Mouse (Mus musculus) MEL (cell line): Measurements from ENCODE around the gene Med19. TPM values are rescaled to one million over a fixed set of nuclear protein-coding genes. Genes with fewer than 3 reads are reported as not detected.
"Not testable (repeated sequence)": the region's sequence is repeated elsewhere in the genome, so short reads cannot be mapped to it uniquely, and the experiment has no call there.

Experiments
- DNase-seq: peaks from one replicate; pipeline ENCODE4 v3.0.0; 2011; ENCODE audit warnings: low read depth, low spot score
- H3K27ac ChIP-seq: 2 replicates; pipeline ENCODE4 v1.5.1; 2012; ENCODE audit warnings: low read depth, mild to moderate bottlenecking, control low read depth, low read length, moderate library complexity; ENCODE audit not compliant: control insufficient read depth
- H3K27me3 ChIP-seq, 2 experiments: fragments of 150-350 bp in 1 of 2; sonication (generic) in 1 of 2; 2 replicates each; pipeline ENCODE4 v1.6.1; 2012; ENCODE audit warnings: low read length in 2 of 2, mild to moderate bottlenecking in 2 of 2, improper control_type of control experiment in 1 of 2, moderate library complexity in 1 of 2; ENCODE audit not compliant: insufficient read depth in 2 of 2, control insufficient read depth in 1 of 2
- H3K36me3 ChIP-seq, 2 experiments: 2 replicates each; pipeline ENCODE4 v1.6.1; 2012 to 2014; ENCODE audit warnings: low read length in 2 of 2, improper control_type of control experiment in 1 of 2, inconsistent platforms in 1 of 2, mild to moderate bottlenecking in 1 of 2; ENCODE audit not compliant: insufficient read depth in 2 of 2, control insufficient read depth in 1 of 2
- H3K4me1 ChIP-seq, 2 experiments: fragments of 150-350 bp in 1 of 2; sonication (generic) in 1 of 2; 2 replicates each; pipeline ENCODE4 v1.6.1; 2012; ENCODE audit warnings: low read length in 2 of 2, improper control_type of control experiment in 1 of 2, mild to moderate bottlenecking in 1 of 2; ENCODE audit not compliant: insufficient read depth in 2 of 2, control insufficient read depth in 1 of 2
- H3K4me3 ChIP-seq, 2 experiments: fragments of 150-350 bp in 1 of 2; sonication (generic) in 1 of 2; 2 replicates each; pipeline ENCODE4 v1.5.1; 2012; ENCODE audit warnings: low read depth in 2 of 2, low read length in 2 of 2, mild to moderate bottlenecking in 2 of 2, moderate library complexity in 2 of 2, control low read depth in 1 of 2, improper control_type of control experiment in 1 of 2; ENCODE audit not compliant: control insufficient read depth in 1 of 2, insufficient read depth in 1 of 2
- H3K79me2 ChIP-seq: 2 replicates; pipeline ENCODE4 v1.6.1; 2012; ENCODE audit warnings: mild to moderate bottlenecking, low read length, moderate library complexity; ENCODE audit not compliant: control insufficient read depth, poor library complexity, insufficient read depth
- H3K9ac ChIP-seq: 2 replicates; pipeline ENCODE4 v1.6.1; 2012; ENCODE audit warnings: low read depth, mild to moderate bottlenecking, control low read depth, low read length, moderate library complexity; ENCODE audit not compliant: control insufficient read depth, poor library complexity, severe bottlenecking
- H3K9me3 ChIP-seq: fragments of 150-350 bp; sonication (generic); replicated peaks from 2 replicates; pipeline ENCODE4 v1.6.1; 2012; ENCODE audit warnings: mild to moderate bottlenecking, low read length, improper control_type of control experiment, moderate library complexity; ENCODE audit not compliant: insufficient read depth
- BHLHE40 ChIP-seq: IDR thresholded peaks from 2 replicates; pipeline ENCODE4 v1.6.1; 2012; ENCODE audit warnings: low read depth, mild to moderate bottlenecking, inconsistent platforms, low read length, improper control_type of control experiment, borderline replicate concordance
- CHD1 ChIP-seq: IDR thresholded peaks from 2 replicates; pipeline ENCODE4 v1.6.1; 2012; ENCODE audit warnings: low read depth, mild to moderate bottlenecking, inconsistent platforms, low read length, improper control_type of control experiment
- CHD2 ChIP-seq: IDR thresholded peaks from 2 replicates; pipeline ENCODE4 v1.6.1; 2011; ENCODE audit warnings: low read length, improper control_type of control experiment
- E2F4 ChIP-seq: IDR thresholded peaks from 2 replicates; pipeline ENCODE4 v1.6.1; 2011; ENCODE audit warnings: low read depth, low read length, improper control_type of control experiment, borderline replicate concordance
- ELF1 ChIP-seq: IDR thresholded peaks from 2 replicates; pipeline ENCODE4 v1.6.1; 2014; ENCODE audit warnings: low read depth, mild to moderate bottlenecking, inconsistent platforms, low read length, improper control_type of control experiment, moderate library complexity
- EP300 ChIP-seq, 2 experiments: IDR thresholded peaks; 2 replicates each; pipeline ENCODE4 v1.6.1; 2011; ENCODE audit warnings: improper control_type of control experiment in 2 of 2, low read length in 2 of 2, low read depth in 1 of 2, mild to moderate bottlenecking in 1 of 2
- ETS1 ChIP-seq: IDR thresholded peaks from 2 replicates; pipeline ENCODE4 v1.6.1; 2012; ENCODE audit warnings: low read depth, mild to moderate bottlenecking, inconsistent platforms, low read length, improper control_type of control experiment, moderate library complexity
- GABPA ChIP-seq: IDR thresholded peaks from 2 replicates; pipeline ENCODE4 v1.6.1; 2012; ENCODE audit warnings: low read depth, mild to moderate bottlenecking, inconsistent platforms, low read length, improper control_type of control experiment, moderate library complexity
- GATA1 ChIP-seq: IDR thresholded peaks from 2 replicates; pipeline ENCODE4 v1.6.1; 2011; ENCODE audit warnings: low read depth, low read length, improper control_type of control experiment
- HCFC1 ChIP-seq: IDR thresholded peaks from 2 replicates; pipeline ENCODE4 v1.6.1; 2012; ENCODE audit warnings: low read depth, mild to moderate bottlenecking, inconsistent platforms, low read length, improper control_type of control experiment, moderate library complexity
- KAT2A ChIP-seq: conservative IDR thresholded peaks from 2 replicates; pipeline ENCODE4 v1.6.1; 2012; ENCODE audit warnings: low read depth, low read length, improper control_type of control experiment, inconsistent platforms
- MAFK ChIP-seq: IDR thresholded peaks from 2 replicates; pipeline ENCODE4 v1.6.1; 2011; ENCODE audit warnings: low read depth, mild to moderate bottlenecking, low read length, improper control_type of control experiment, borderline replicate concordance
- MAX ChIP-seq: IDR thresholded peaks from 2 replicates; pipeline ENCODE4 v1.6.1; 2011; ENCODE audit warnings: low read length, improper control_type of control experiment
- MAZ ChIP-seq: IDR thresholded peaks from 2 replicates; pipeline ENCODE4 v1.6.1; 2012; ENCODE audit warnings: low read depth, mild to moderate bottlenecking, inconsistent platforms, low read length, improper control_type of control experiment
- MXI1 ChIP-seq: IDR thresholded peaks from 2 replicates; pipeline ENCODE4 v1.6.1; 2011; ENCODE audit warnings: mild to moderate bottlenecking, low read depth, low read length, improper control_type of control experiment
- MYB ChIP-seq: IDR thresholded peaks from 2 replicates; pipeline ENCODE4 v1.6.1; 2011; ENCODE audit warnings: mild to moderate bottlenecking, low read depth, low read length, improper control_type of control experiment
- MYC ChIP-seq: IDR thresholded peaks from 2 replicates; pipeline ENCODE4 v1.6.1; 2011; ENCODE audit warnings: low read depth, mild to moderate bottlenecking, low read length, improper control_type of control experiment, moderate library complexity
- NELFE ChIP-seq: IDR thresholded peaks from 2 replicates; pipeline ENCODE4 v1.6.1; 2011; ENCODE audit warnings: low read depth, low read length, improper control_type of control experiment
- NRF1 ChIP-seq: IDR thresholded peaks from 2 replicates; pipeline ENCODE4 v1.6.1; 2014; ENCODE audit warnings: low read depth, mild to moderate bottlenecking, inconsistent platforms, low read length, improper control_type of control experiment, moderate library complexity; ENCODE audit not compliant: poor library complexity, insufficient read depth, severe bottlenecking
- POLR2A ChIP-seq, 2 experiments: IDR thresholded peaks; 2 replicates each; pipeline ENCODE4 v1.6.1; 2011 to 2012; ENCODE audit warnings: low read length in 2 of 2, mild to moderate bottlenecking in 2 of 2, control low read depth in 1 of 2, improper control_type of control experiment in 1 of 2, low read depth in 1 of 2, moderate library complexity in 1 of 2; ENCODE audit not compliant: control insufficient read depth in 1 of 2, insufficient read depth in 1 of 2, poor library complexity in 1 of 2
- POLR2AphosphoS2 ChIP-seq: IDR thresholded peaks from 2 replicates; pipeline ENCODE4 v1.6.1; 2011; ENCODE audit warnings: low read length, improper control_type of control experiment
- RAD21 ChIP-seq: IDR thresholded peaks from 2 replicates; pipeline ENCODE4 v1.6.1; 2011; ENCODE audit warnings: mild to moderate bottlenecking, low read depth, low read length, improper control_type of control experiment
- RCOR1 ChIP-seq: IDR thresholded peaks from 2 replicates; pipeline ENCODE4 v1.6.1; 2012; ENCODE audit warnings: low read depth, mild to moderate bottlenecking, inconsistent platforms, low read length, improper control_type of control experiment
- SIN3A ChIP-seq: IDR thresholded peaks from 2 replicates; pipeline ENCODE4 v1.6.1; 2012; ENCODE audit warnings: low read length, improper control_type of control experiment, inconsistent platforms
- SMC3 ChIP-seq: IDR thresholded peaks from 2 replicates; pipeline ENCODE4 v1.6.1; 2011; ENCODE audit warnings: low read depth, low read length, improper control_type of control experiment
- TAL1 ChIP-seq: IDR thresholded peaks from 2 replicates; pipeline ENCODE4 v1.6.1; 2012; ENCODE audit warnings: mild to moderate bottlenecking, inconsistent platforms, low read length, moderate library complexity, mixed read lengths
- TBP ChIP-seq: IDR thresholded peaks from 2 replicates; pipeline ENCODE4 v1.8.0; 2011; ENCODE audit warnings: low read depth, low read length, improper control_type of control experiment
- TCF12 ChIP-seq: IDR thresholded peaks from 2 replicates; pipeline ENCODE4 v1.6.1; 2014; ENCODE audit warnings: low read depth, mild to moderate bottlenecking, inconsistent platforms, low read length, improper control_type of control experiment, moderate library complexity
- UBTF ChIP-seq: IDR thresholded peaks from 2 replicates; pipeline ENCODE4 v1.6.1; 2012; ENCODE audit warnings: low read depth, mild to moderate bottlenecking, inconsistent platforms, low read length, improper control_type of control experiment, moderate library complexity, borderline replicate concordance; ENCODE audit not compliant: insufficient read depth
- USF1 ChIP-seq: IDR thresholded peaks from 2 replicates; pipeline ENCODE4 v1.6.1; 2014; ENCODE audit warnings: low read depth, mild to moderate bottlenecking, inconsistent platforms, low read length, improper control_type of control experiment, moderate library complexity
- USF2 ChIP-seq, 2 experiments: IDR thresholded peaks; 2 replicates each; pipeline ENCODE4 v1.6.1; 2011 to 2012; ENCODE audit warnings: improper control_type of control experiment in 2 of 2, low read length in 2 of 2, borderline replicate concordance in 1 of 2, inconsistent platforms in 1 of 2, low read depth in 1 of 2, mild to moderate bottlenecking in 1 of 2; ENCODE audit not compliant: insufficient read depth in 1 of 2
- ZC3H11A ChIP-seq: IDR thresholded peaks from 2 replicates; pipeline ENCODE4 v1.6.1; 2012; ENCODE audit warnings: low read depth, mild to moderate bottlenecking, inconsistent platforms, low read length, improper control_type of control experiment
- ZMIZ1 ChIP-seq: IDR thresholded peaks from 2 replicates; pipeline ENCODE4 v1.6.1; 2012; ENCODE audit warnings: low read depth, mild to moderate bottlenecking, inconsistent platforms, low read length, improper control_type of control experiment, moderate library complexity
- ZNF384 ChIP-seq: IDR thresholded peaks from 2 replicates; pipeline ENCODE4 v1.6.1; 2012; ENCODE audit warnings: low read depth, mild to moderate bottlenecking, inconsistent platforms, low read length, improper control_type of control experiment
- polyA plus RNA-seq, 2 experiments: library from polyadenylated mRNA; stranded (reverse) in 1 of 2; unstranded in 1 of 2; fragments of >175 nt in 1 of 2; fragments of >200 nt in 1 of 2; gene quantifications; 2 replicates each; pipeline versions ENCODE4 v1.2.1 to v1.2.4; 2012; ENCODE audit warnings: low replicate concordance in 2 of 2, low read depth in 1 of 2; ENCODE audit not compliant: insufficient read length in 2 of 2, insufficient read depth in 1 of 2, missing spikeins in 1 of 2
- total RNA-seq: library from RNA; depleted of rRNA; stranded (reverse); fragments of 300-350 nt; gene quantifications from 2 replicates; pipeline ENCODE4 v1.2.3, GENCODE M21; 2012

The Med19 gene
- total and polyA plus RNA-seq, 3 experiments: 18.8 to 26.0 TPM; not detected in 1

DNA sequence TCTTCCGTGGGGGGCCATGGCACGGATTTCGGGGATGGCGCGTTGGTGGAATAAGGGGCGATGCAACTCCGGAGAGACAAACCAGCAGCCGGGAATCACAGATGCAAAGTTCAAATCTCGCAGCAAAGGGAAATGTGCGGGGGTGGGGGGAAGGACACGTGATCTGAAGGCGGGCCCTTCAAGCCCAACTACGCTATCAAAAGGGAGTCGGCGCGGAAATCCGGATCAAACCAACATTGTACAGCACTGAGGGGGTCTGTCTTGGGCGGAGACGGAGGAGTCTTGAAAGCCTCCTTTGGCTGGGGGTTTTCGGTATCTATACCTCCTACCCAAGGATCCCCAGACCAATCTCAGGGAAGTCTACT, 7.7 kb upstream of the Med19 start, which contains the start of gene Selenoh:
Gene Selenoh, minus strand, starts transcription at position 202 of the 365 bp plus-strand sequence.
- peak within 1 kb of the TSS; percentile 83 for H3K9ac ChIP-seq
- H3K27me3 ChIP-seq: no peaks in the 10 kb centered on the region
- H3K36me3 ChIP-seq: peaks cover 2 to 13% of the 10 kb centered on the region in 2 experiments; a peak in 3 of 4 replicates
- H3K4me3 ChIP-seq: peak within 1 kb of the TSS; percentile 61 to 83
- H3K9me3 ChIP-seq: no peaks in the 10 kb centered on the region
- peak; percentile 97 for DNase-seq
- peaks cover 11% of the 10 kb centered on the region for H3K79me2 ChIP-seq
- peaks cover 0 to 6% of the 10 kb centered on the region in 2 experiments; a peak in 1 of 4 replicates for H3K4me1 ChIP-seq
- TF ChIP-seq MAFK (no peak), GABPA (no peak), ETS1 (peak; percentile 38; the same call in 1 of the 2 replicates), USF2 (IDR thresholded peaks at IDR 0.05; ENCODE audit: borderline replicate concordance in 1 of 2, insufficient read depth in 1 of 2, low read depth in 1 of 2, low read length in 2 of 2) (peak; percentile 59 to 92; a peak in 3 of 4 replicates), SMC3 (no peak), RCOR1 (peak; percentile 39; the same call in 1 of the 2 replicates), POLR2AphosphoS2 (no peak; the same call in none of the 2 replicates), NELFE (peak; percentile 9), TCF12 (peak; percentile 40; the same call in 1 of the 2 replicates), EP300 (IDR thresholded peaks at IDR 0.05; ENCODE audit: low read depth in 1 of 2, low read length in 2 of 2) (peak in 1 of 2 experiments; percentile 14; a peak in 1 of 4 replicates), GATA1 (peak; percentile 21; the same call in 1 of the 2 replicates), MAX (peak; percentile 95), E2F4 (peak; percentile 91), MYC (peak; percentile 31; the same call in 1 of the 2 replicates), USF1 (peak; percentile 98), NRF1 (peak; percentile 36; the same call in 1 of the 2 replicates), UBTF (no peak), POLR2A (IDR thresholded peaks at IDR 0.05; ENCODE audit: control insufficient read depth in 1 of 2, insufficient read depth in 1 of 2, low read depth in 1 of 2, low read length in 2 of 2, poor library complexity in 1 of 2) (peak in 1 of 2 experiments; percentile 79; a peak in 2 of 4 replicates), BHLHE40 (peak; percentile 91), MYB (no peak), ZNF384 (no peak), ELF1 (peak; percentile 67), ZMIZ1 (peak; percentile 37; the same call in 1 of the 2 replicates), ZC3H11A (no peak), RAD21 (no peak), HCFC1 (peak; percentile 85), CHD2 (peak; percentile 70; the same call in 1 of the 2 replicates), SIN3A (peak; percentile 95), MXI1 (peak; percentile 84), MAZ (peak; percentile 86; the same call in 1 of the 2 replicates), CHD1 (peak; percentile 98), TAL1 (no peak), KAT2A (no peak; the same call in 1 of the 2 replicates), TBP (peak; percentile 89)
- TF ChIP-seq, all 39 proteins: peak for 23
- H3K27ac ChIP-seq: peak within 1 kb of the TSS; percentile 92

- H3K9me3 ChIP-seq, H3K4me3 ChIP-seq, DNase-seq, H3K27ac ChIP-seq, H3K27me3 ChIP-seq, H3K9ac ChIP-seq: not testable (repeated sequence)
- H3K79me2 ChIP-seq: peaks cover 16% of the 10 kb centered on the region
- H3K36me3 ChIP-seq: peaks cover 2 to 16% of the 10 kb centered on the region in 2 experiments; a peak in 3 of 4 replicates
- peaks cover 0 to 13% of the 10 kb centered on the region in 2 experiments; a peak in 1 of 4 replicates for H3K4me1 ChIP-seq
Measured at GRCm38 (mm10) chr2:84671535-84671934, 6.7 kb upstream of the Med19 start.
